Mouse (Mus musculus) central nervous system, embryonic 18 days (tissue): ENCODE measurements around the gene Dnaja1. TPM values are rescaled to one million over a fixed set of nuclear protein-coding genes. Genes with fewer than 3 reads are reported as not detected.

Experiments used
- polyA plus RNA-seq: library from polyadenylated mRNA; depleted of rRNA; stranded (reverse); fragments of >200 nt; gene quantifications from 2 replicates; pipeline ENCODE4 v1.2.3, GENCODE M21; 2012; rRNA removed

Dnaja1 gene
- polyA plus RNA-seq = 149 TPM in 2 replicates

DNA sequence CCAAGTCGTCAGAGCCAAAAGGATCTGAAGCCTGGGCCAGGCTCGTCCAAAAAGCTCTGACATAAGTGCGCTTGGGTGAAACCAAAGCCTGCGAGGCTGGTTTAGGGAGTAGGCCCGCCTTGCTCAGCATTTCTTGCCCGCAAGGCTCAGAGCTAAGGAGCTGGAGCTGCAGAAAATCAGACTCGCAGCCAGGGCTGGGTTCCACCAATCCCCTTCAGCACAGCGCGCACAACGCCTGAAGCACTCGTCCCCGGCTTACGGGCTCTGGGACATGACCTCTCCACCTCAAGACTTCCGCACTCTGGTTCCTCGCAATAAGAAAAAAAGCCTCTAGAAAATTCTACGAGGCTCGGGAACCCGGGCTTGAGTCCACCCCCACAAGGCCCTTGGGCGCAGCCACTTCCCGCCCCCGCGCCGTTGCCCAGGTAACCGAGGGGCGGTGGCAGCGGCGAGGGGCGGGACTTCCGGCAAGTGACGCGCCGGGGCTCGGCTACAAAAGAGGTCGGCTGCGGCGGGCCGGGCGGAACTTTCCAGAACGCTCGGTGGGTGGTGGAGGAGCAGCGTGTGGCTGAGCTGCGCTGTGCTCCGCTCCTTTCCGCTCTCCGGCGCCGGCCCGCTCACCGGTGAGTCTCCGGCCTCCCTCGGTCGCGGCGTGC is at the start of gene Dnaja1:
TSS of gene Dnaja1 (plus strand) at position 140 of the 656 bp plus-strand sequence.

DNA sequence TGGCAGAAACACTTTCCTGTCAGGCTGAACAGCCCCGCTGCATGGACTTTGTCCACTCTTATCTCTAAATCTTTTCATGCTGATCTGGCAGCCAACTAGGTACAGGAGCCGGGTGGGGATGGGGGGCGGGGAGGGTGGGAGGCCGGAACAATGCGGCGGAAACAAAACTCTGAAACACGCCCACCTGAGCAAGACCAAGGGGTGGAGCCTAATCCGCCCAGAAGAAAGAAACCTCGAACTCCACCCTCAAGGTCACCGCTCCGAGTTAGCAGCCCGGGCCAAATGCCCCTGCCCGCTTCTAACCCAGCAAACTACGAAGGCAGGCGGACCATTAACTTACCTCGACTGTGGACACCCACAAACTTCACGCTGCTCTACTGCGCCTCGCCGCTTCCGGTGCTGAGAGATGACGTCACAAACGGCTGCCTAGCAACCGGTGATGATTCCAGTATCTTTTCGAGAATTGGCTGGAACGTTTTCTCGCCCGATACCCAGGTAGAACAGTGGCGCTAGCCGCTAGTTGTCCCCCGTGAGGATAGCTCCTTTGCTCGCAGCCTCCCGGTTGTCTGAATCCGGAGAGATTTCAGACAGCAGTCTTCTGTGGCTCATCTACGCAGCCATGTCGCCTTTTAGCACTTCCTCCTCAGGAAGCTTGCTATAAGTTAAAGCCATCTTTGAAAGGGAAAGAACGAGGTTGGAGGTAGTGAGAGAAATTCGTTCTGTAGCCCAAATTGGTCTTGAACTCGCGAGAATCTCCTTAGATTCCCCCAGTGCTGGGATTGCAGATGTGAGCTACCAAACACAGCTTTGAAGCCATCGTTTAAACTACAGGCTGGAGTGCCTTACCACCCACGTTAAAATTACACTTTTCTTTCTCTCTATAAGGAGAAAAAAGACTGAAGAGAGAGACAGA is 18.9 kb upstream of the Dnaja1 start, which contains the start of gene Aptx:
TSS of gene Aptx (minus strand) at position 398 of the 913 bp plus-strand sequence.

DNA sequence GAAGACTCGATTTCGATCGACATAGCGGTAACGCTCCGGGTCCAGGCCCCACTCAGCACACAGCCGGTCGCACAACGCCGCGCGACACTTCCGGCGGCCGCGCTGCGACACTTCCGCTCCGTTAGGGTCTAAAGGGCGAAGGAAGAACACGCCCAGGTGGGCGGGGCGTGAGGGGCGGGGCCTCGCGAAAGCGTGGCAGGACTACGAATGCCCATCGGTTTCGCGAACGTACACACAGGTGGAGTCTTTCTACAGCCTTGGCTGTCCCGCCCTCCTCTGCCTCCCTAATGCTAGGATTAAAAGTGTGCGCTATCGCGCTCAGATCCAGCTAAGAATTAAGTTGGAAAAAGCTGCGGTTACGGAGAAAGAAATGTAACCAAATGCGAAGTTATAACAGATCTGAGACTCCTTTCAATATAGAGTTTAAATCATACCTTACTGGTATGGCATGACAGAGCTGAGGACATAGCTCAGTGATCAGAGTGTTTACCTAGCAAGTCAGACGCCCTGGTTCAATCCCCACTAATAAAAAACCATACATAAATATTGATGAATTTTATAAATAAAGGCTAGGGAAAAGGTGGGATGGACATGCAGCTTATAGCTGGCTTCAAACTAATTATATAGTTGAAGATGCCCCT is 36.0 kb downstream of the Dnaja1 start, which contains the start of gene Smu1:
TSS of gene Smu1 (minus strand) at position 144 of the 641 bp plus-strand sequence.

Other genes starting within 250 kb of the Dnaja1 start
- gene Tmem215, start 250.0 kb upstream of the Dnaja1 start, polyA plus RNA-seq = 1.1 and 1.3 TPM in 2 replicates
- 26.2 and 26.6 TPM in 2 replicates for gene Aptx, start 19.0 kb upstream of the Dnaja1 start, polyA plus RNA-seq
- gene Smu1, start 35.8 kb downstream of the Dnaja1 start, polyA plus RNA-seq = 67.5 and 76.9 TPM in 2 replicates
- 6.5 and 7.6 TPM in 2 replicates for gene B4galt1, start 131.9 kb downstream of the Dnaja1 start, polyA plus RNA-seq
- 0.21 TPM in 1 of 2 replicates, not detected in the other for gene Spink4, start 197.9 kb downstream of the Dnaja1 start, polyA plus RNA-seq
- gene Bag1, start 226.1 kb downstream of the Dnaja1 start, polyA plus RNA-seq = 130 TPM in 2 replicates
- gene Chmp5, start 226.3 kb downstream of the Dnaja1 start, polyA plus RNA-seq = 115 and 126 TPM in 2 replicates
- gene Nfx1, start 248.8 kb downstream of the Dnaja1 start, polyA plus RNA-seq = 119 and 120 TPM in 2 replicates